Mouse (Mus musculus) adrenal gland, postnatal 10 days (tissue): ENCODE data around the gene Cks2. TPM values are rescaled to one million over a fixed set of nuclear protein-coding genes. Genes with fewer than 3 reads are reported as not detected.

Experiments used
- DNase-seq: peaks from one replicate; pipeline ENCODE4 v3.0.0; 2021; ENCODE audit warnings: mixed read lengths
- total RNA-seq, 2 experiments: library from RNA; stranded (reverse); gene quantifications; 2 replicates each; pipeline ENCODE4 v1.2.3; 2021

Gene Cks2
- total RNA-seq, 2 experiments from 2014 or later = 35.6 to 40.6 TPM

- DNase-seq = peak; percentile 19
These were observed 36.0 kb downstream of the Cks2 start for GRCm38 (mm10) chr13:51681076-51681475.

DNA sequence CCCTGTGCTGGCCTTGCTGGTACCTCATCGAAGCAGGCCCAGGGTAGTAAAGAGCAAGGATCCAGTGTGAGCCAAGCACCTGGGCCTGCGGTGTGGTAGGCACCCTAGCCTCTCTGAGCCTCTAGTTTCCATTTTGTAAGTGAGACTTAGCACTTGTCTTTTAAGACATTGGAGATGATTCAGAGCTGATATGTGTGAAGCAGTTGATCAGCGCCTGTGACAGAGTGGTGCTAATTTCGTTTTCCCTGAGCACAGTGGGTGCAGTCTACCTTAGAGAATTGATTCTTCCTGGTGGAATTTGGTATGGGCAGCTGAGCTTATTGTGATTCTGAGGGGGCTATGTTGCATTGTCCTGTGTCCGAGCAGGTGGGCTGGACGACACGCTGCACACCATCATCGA lies 36.6 kb downstream of the Cks2 start:
- no peak for DNase-seq

- no peak for DNase-seq
These were observed 40.4 kb downstream of the Cks2 start for GRCm38 (mm10) chr13:51685290-51685966.

DNA sequence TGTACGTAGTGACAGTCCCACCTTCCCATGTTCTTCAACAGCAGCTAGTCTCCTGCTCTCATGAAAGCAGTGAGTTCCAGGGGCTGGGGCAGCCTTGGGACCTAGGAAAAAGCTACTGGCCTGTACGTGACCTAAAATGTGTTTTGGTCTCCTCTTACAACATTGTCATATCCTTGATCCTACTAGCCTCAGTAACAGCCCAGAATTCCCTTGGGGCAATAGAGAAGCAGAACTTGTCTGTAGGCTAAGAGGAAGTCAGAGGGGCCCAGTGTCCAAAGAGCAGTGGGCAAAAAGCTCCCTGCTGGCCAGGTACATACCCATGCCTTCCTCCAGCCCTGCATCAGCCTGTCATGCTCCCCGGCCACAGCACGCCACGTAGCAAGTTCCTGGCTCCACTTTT lies 41.9 kb downstream of the Cks2 start:
- DNase-seq = no peak

GRCm38 (mm10) chr13:51688688-51689087 lies 43.7 kb downstream of the Cks2 start:
- no peak for DNase-seq

DNA sequence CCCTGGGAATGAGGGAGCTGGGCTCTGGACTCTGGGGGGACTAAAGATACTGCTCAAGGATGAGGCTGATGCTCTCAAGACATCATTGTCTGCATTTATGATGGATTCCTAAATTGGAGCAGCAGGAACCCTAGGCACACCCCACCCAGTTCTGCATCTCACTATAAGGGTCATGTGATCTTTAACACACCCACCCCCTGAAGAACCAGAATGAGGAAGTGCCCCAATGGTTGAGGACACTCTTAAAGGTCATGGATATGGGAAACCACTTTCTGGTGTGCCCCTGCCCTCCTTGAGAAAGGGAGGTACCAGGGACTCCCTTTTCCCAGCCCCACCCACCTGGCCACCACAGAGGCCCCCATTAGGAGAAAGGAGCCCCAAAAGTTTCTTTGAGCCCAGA lies 51.4 kb downstream of the Cks2 start:
- no peak for DNase-seq

DNA sequence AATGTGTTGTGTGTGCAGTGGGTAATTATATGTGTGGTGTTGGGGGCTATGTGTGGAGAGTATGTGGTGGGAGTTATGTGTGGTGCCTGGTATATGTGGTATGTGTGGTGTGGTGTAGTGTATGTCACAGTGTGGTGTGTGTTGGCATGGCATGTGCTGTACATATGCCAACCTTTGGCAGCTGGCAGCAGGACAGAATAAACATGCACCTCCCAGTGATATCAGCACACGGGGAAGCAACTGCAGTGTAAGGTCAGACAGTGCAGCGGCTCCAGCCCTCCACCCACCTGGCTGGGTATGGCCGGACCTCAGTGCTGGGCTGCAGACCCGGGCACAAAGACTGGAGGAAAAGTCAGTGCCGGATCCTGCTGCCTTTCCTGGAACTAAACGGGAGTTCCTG lies 52.4 kb downstream of the Cks2 start:
- DNase-seq = no peak

- DNase-seq = no peak
These were observed 52.9 kb downstream of the Cks2 start for GRCm38 (mm10) chr13:51697897-51698296.

GRCm38 (mm10) chr13:51698318-51698717 lies 53.3 kb downstream of the Cks2 start:
- DNase-seq = no peak

Other genes with a start within 250 kb of the Cks2 start
- 10 to 100 TPM; 19.9 to 22.4 TPM for gene S1pr3, start 236.6 kb upstream of the Cks2 start, total RNA-seq
- 1 to 10 TPM; 1.4 to 4.5 TPM for gene Shc3, start 75.8 kb upstream of the Cks2 start, total RNA-seq
- gene Secisbp2, start 6.5 kb downstream of the Cks2 start, total RNA-seq = 10 to 100 TPM; 17.7 to 20.2 TPM
- gene Sema4d, start 148.5 kb downstream of the Cks2 start, total RNA-seq = 10 to 100 TPM; 13.9 to 25.4 TPM
- gene Gadd45g, start 201.4 kb downstream of the Cks2 start, total RNA-seq = 10 to 100 TPM; 28.4 to 87.1 TPM